Mouse (Mus musculus) lung, embryonic 15.5 days (tissue): ENCODE measurements around the gene 1110032A03Rik. TPM values are rescaled to one million over a fixed set of nuclear protein-coding genes. Genes with fewer than 3 reads are reported as not detected.

Experiments
- ATAC-seq: fragments of 200-750 bp; cut with Nextera tagmentation; 2 replicates; pipeline ENCODE4 v1.8.0; 2017; ENCODE audit warnings: moderate number of reproducible peaks, borderline replicate concordance; ENCODE audit not compliant: low FRiP score, low TSS enrichment; ENCODE audit errors: extremely low read depth
- H3K27ac ChIP-seq: fragments of 300-500 bp; sonication (generic); 2 replicates; pipeline ENCODE4 v1.5.1; 2015; ENCODE audit warnings: moderate library complexity, mild to moderate bottlenecking, inconsistent platforms
- H3K27me3 ChIP-seq: fragments of 300-500 bp; sonication (generic); 2 replicates; pipeline ENCODE4 v1.6.1; 2015; ENCODE audit warnings: inconsistent platforms
- H3K36me3 ChIP-seq: fragments of 300-500 bp; sonication (generic); 2 replicates; pipeline ENCODE4 v1.6.1; 2015; ENCODE audit warnings: inconsistent platforms
- H3K4me1 ChIP-seq: fragments of 300-500 bp; sonication (generic); 2 replicates; pipeline ENCODE4 v1.6.1; 2015; ENCODE audit warnings: inconsistent platforms
- H3K4me2 ChIP-seq: fragments of 300-500 bp; sonication (generic); 2 replicates; pipeline ENCODE4 v1.6.1; 2015; ENCODE audit warnings: inconsistent platforms, mild to moderate bottlenecking, moderate library complexity
- H3K4me3 ChIP-seq: fragments of 300-500 bp; sonication (generic); 2 replicates; pipeline ENCODE4 v1.5.1; 2015; ENCODE audit warnings: mild to moderate bottlenecking, inconsistent platforms
- H3K9ac ChIP-seq: fragments of 300-500 bp; sonication (generic); 2 replicates; pipeline ENCODE4 v1.6.1; 2015; ENCODE audit warnings: inconsistent platforms
- H3K9me3 ChIP-seq: fragments of 300-500 bp; sonication (generic); 2 replicates; pipeline ENCODE4 v1.6.1; 2016; ENCODE audit warnings: inconsistent platforms
- WGBS: fragments of 180-500 bp; shearing (Covaris S2); methylation state at CpG from one replicate; pipeline ENCODE4 v1.1.7; 2015; 5-methylcytosine and 5-hydroxymethylcytosine counted together
- polyA plus RNA-seq: library from polyadenylated mRNA; unstranded; fragments of >200 nt; fragmentation: Nextera tagmentation; extraction: Ambion mirVana; gene quantifications from 2 replicates; pipeline ENCODE4 v1.2.1, GENCODE M21; 2015

Gene 1110032A03Rik
- polyA plus RNA-seq, 1 experiment from 2014 or later, result 35.8 TPM

GRCm38 (mm10) chr9:50727171-50727924, 48.0 kb downstream of the 1110032A03Rik start:
- Histone ChIP-seq H3K27ac (no peak overlapping the region), H3K4me3 (peak overlapping the region; percentile 66), H3K9me3 (no peaks in the 10 kb centered on the region), H3K36me3 (no peaks in the 10 kb centered on the region), H3K4me1 (peaks cover 44% of the 10 kb centered on the region), H3K27me3 (no peaks in the 10 kb centered on the region), H3K9ac (peak overlapping the region; percentile 61), H3K4me2 (peak overlapping the region; percentile 91)
- ATAC-seq, result peak; percentile 15
- WGBS, result 5% methylated on average over 29 of the region's 30 CpGs

- peaks cover 56% of the 10 kb centered on the region for H3K4me1 ChIP-seq
- no peaks in the 10 kb centered on the region for H3K9me3 ChIP-seq
- H3K4me3 ChIP-seq, result no peak overlapping the region
- H3K9ac ChIP-seq, result no peak overlapping the region
- WGBS, result 49% methylated on average over 8 of the region's 8 CpGs
- ATAC-seq, result no peak
- no peak overlapping the region; the same call in 1 of the 2 replicates for H3K4me2 ChIP-seq
- no peaks in the 10 kb centered on the region for H3K36me3 ChIP-seq
- H3K27me3 ChIP-seq, result no peaks in the 10 kb centered on the region
- no peak overlapping the region for H3K27ac ChIP-seq
These were observed 49.3 kb downstream of the 1110032A03Rik start for GRCm38 (mm10) chr9:50725921-50726590.

- Histone ChIP-seq H3K4me1 (peaks cover 58% of the 10 kb centered on the region), H3K4me2 (no peak overlapping the region), H3K9ac (no peak overlapping the region)
These were observed 50.5 kb downstream of the 1110032A03Rik start for GRCm38 (mm10) chr9:50724661-50725330.

GRCm38 (mm10) chr9:50724147-50724546, 51.2 kb downstream of the 1110032A03Rik start:
- WGBS, result 75% methylated on average over 2 of the region's 2 CpGs
- Histone ChIP-seq H3K4me3 (no peak overlapping the region), H3K4me1 (peaks cover 58% of the 10 kb centered on the region), H3K4me2 (no peak overlapping the region), H3K9ac (no peak overlapping the region), H3K27ac (no peak overlapping the region), H3K36me3 (no peaks in the 10 kb centered on the region), H3K27me3 (no peaks in the 10 kb centered on the region), H3K9me3 (no peaks in the 10 kb centered on the region)
- no peak for ATAC-seq

More at GRCm38 (mm10) chr9:50724661-50725330, 50.5 kb downstream of the 1110032A03Rik start:
- no peak for ATAC-seq
- Histone ChIP-seq H3K27me3 (no peaks in the 10 kb centered on the region), H3K9me3 (no peaks in the 10 kb centered on the region), H3K27ac (no peak overlapping the region), H3K4me3 (no peak overlapping the region), H3K36me3 (no peaks in the 10 kb centered on the region)
- WGBS, result 40% methylated on average over 3 of the region's 3 CpGs

GRCm38 (mm10) chr9:50723406-50723805, 51.9 kb downstream of the 1110032A03Rik start:
- WGBS, result 24% methylated on average over 7 of the region's 7 CpGs
- peaks cover 57% of the 10 kb centered on the region for H3K4me1 ChIP-seq
- no peaks in the 10 kb centered on the region for H3K9me3 ChIP-seq
- H3K4me2 ChIP-seq, result peak overlapping the region; percentile 36
- peak overlapping the region; percentile 72 for H3K27ac ChIP-seq
- ATAC-seq, result peak; percentile 66; the same call in 1 of the 2 replicates
- no peaks in the 10 kb centered on the region for H3K27me3 ChIP-seq
- no peaks in the 10 kb centered on the region for H3K36me3 ChIP-seq
- H3K9ac ChIP-seq, result no peak overlapping the region
- H3K4me3 ChIP-seq, result no peak overlapping the region

- Histone ChIP-seq H3K4me1 (peaks cover 52% of the 10 kb centered on the region), H3K27ac (no peak overlapping the region), H3K9me3 (no peaks in the 10 kb centered on the region), H3K36me3 (no peaks in the 10 kb centered on the region), H3K9ac (no peak overlapping the region), H3K27me3 (no peaks in the 10 kb centered on the region), H3K4me2 (no peak overlapping the region), H3K4me3 (no peak overlapping the region)
- WGBS, result 32% methylated on average over 8 of the region's 8 CpGs
- no peak for ATAC-seq
These were observed 52.8 kb downstream of the 1110032A03Rik start for GRCm38 (mm10) chr9:50722451-50722911.

GRCm38 (mm10) chr9:50721061-50721460, 54.3 kb downstream of the 1110032A03Rik start:
- Histone ChIP-seq H3K36me3 (no peaks in the 10 kb centered on the region), H3K4me2 (no peak overlapping the region), H3K4me1 (peaks cover 42% of the 10 kb centered on the region), H3K4me3 (no peak overlapping the region), H3K27ac (no peak overlapping the region), H3K9ac (no peak overlapping the region), H3K27me3 (no peaks in the 10 kb centered on the region), H3K9me3 (no peaks in the 10 kb centered on the region)
- 24% methylated on average over 12 of the region's 12 CpGs for WGBS
- no peak for ATAC-seq

- H3K4me3 ChIP-seq, result no peak overlapping the region
- H3K27me3 ChIP-seq, result no peaks in the 10 kb centered on the region
- no peak overlapping the region for H3K9ac ChIP-seq
- H3K4me1 ChIP-seq, result peaks cover 28% of the 10 kb centered on the region
- 61% methylated on average over 4 of the region's 4 CpGs for WGBS
- H3K36me3 ChIP-seq, result no peaks in the 10 kb centered on the region
- H3K27ac ChIP-seq, result no peak overlapping the region
- ATAC-seq, result no peak
- no peak overlapping the region for H3K4me2 ChIP-seq
- H3K9me3 ChIP-seq, result no peaks in the 10 kb centered on the region
These were observed 56.4 kb downstream of the 1110032A03Rik start for GRCm38 (mm10) chr9:50718878-50719277.

- Histone ChIP-seq H3K9ac (no peak overlapping the region), H3K4me1 (no peaks in the 10 kb centered on the region), H3K27ac (no peak overlapping the region), H3K36me3 (no peaks in the 10 kb centered on the region), H3K4me3 (no peak overlapping the region), H3K27me3 (no peaks in the 10 kb centered on the region), H3K9me3 (no peaks in the 10 kb centered on the region), H3K4me2 (no peak overlapping the region)
- 36% methylated on average over 4 of the region's 4 CpGs for WGBS
- ATAC-seq, result no peak; the same call in 1 of the 2 replicates
These were observed 61.1 kb downstream of the 1110032A03Rik start for GRCm38 (mm10) chr9:50714188-50714587.
